Mouse (Mus musculus): ENCODE results near the gene Asphd2.

DNA sequence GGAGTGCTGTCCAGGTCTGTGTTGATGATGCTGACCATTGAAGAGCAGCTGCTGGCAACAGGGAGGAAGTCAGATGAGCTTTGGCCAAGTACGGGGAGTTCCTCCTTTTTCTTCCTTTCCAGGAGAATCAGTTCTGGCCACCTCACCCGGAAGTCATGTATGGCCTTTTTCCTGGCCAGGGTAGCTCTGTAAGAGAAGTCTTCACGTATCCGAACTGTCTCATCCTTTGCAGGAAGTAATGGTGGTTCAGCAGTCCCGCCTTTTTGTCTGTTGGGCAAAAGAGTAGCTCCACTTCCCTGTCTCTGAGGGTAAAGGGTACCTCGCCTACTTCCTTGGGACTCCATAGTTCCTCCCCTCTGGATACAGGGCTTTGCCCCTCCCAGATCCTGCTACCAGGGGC lies 39.2 kb downstream of the Asphd2 start:
- TF ChIP-seq CTCF (IDR thresholded peaks at IDR 0.05; ENCODE audit: low read depth, low read length) = no peak
- TF ChIP-seq POLR2A (IDR thresholded peaks at IDR 0.05; ENCODE audit: extremely low read depth, insufficient read depth, low read length) = no peak
